Mouse (Mus musculus): ENCODE measurements at regions not wholly inside any gene's neighbourhood (a gene's known extent, or its start where the extent isn't known, plus 50 kb on each side); places are given as distances from the start of the nearest gene placed in this dataset.

DNA sequence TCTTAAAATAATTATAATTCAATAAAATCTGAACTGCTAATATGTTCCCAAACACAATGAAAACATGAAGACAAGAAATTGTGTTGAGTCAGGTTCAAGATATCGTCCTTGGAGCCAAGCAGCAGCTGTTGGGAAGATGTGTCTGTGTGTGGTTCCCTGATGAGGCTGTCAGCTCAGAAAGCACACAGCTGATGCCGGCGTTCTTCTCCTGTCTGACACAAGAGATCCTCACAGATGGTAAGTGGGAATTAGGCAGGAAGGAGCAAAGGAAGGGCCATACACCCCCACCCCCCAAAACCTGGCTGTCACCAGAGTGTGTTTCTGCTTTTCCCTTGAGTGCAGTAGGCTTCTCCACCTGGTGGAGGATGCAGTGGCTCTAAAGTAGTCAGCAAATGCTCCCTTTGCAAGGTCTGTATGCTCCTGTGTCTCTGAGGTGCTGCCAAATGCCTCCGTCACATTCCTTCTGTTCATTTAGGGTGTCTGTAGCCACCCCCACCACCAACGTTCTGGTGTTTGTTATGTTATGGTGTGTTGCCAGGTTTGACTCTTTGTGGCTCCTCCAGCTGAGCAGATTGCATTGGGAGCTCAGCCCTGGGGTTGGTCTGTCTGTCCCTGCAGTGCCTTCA is 188.9 kb upstream of the Npy start:
- DNase-seq (ENCODE audit: low spot score in 2 of 2) = peak; percentile 51 to 53

DNA sequence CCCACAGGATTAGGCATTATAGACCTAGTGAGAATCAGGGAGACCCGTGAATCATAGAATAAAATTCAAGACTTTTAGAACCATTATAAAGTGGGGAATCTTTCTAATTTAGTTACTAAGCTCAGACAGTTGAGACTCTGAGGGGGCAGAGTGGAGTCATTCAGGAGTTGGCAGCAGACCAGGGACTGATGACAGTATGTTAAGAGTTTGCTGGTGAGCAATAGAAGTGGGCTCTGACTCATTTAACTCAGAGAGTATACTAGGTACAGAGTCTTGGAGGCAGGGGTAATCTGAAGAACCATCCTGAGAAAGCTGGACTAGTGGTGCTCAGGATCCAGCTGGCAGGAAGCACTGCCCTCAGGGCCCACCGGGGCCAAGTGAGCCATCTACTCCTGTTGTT is 184.9 kb upstream of the Npy start:
- no peak for DNase-seq (ENCODE audit: low spot score in 2 of 2)

DNA sequence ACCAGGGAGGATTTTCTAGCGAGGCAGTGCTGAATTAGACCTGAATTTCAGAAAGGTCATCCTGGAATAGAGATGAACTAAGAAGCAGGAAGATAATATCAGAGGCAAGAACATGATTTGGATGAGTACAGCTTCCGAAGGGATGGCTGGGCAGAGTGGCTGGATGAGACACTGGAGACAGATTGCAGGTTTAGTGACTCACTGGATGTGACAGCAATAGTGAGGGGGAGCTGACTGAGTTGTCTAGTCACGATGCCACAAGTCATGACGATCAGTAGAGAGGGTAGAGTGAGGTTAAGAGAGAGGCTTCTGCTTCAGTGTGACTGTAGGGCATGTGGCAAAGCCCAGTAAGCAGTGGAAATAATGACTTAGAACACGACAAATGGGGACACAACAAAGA is 181.3 kb upstream of the Npy start:
- no peak for DNase-seq (ENCODE audit: low spot score in 2 of 2)

DNA sequence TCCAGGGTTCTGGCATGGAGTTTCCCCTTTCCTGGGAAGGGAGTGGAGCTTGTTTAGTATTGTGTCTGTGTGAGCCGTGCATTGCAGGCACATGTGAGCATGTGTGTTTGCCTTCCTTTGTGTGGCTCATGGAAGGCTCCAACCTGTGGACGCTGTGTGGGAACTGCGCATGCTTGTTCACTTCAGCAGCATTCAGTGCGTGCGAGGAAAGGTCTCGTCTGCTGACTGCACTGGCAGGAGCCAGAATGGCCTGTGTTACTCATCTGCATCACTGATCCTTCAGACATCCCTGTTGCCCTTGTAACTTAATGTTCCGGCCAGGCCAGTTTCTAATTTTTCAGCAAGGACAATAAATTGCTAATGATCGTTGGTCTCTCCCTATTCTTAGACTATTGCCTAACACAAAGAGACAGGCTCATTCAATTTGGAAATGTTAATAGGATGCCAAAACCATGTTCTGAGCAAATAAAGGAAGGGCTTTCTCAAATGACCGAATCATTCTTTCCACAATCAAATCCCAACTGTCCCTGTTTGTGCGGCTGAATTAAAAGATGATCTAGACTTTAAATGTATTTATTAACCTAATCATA is 167.9 kb upstream of the Npy start:
- DNase-seq (ENCODE audit: low spot score in 2 of 2) = no peak

GRCm38 (mm10) chr6:49655241-49655640 is 167.3 kb upstream of the Npy start:
- DNase-seq (ENCODE audit: low spot score in 2 of 2) = no peak

GRCm38 (mm10) chr6:49656359-49657280 is 165.9 kb upstream of the Npy start:
- DNase-seq (ENCODE audit: low spot score in 2 of 2) = no peak

DNA sequence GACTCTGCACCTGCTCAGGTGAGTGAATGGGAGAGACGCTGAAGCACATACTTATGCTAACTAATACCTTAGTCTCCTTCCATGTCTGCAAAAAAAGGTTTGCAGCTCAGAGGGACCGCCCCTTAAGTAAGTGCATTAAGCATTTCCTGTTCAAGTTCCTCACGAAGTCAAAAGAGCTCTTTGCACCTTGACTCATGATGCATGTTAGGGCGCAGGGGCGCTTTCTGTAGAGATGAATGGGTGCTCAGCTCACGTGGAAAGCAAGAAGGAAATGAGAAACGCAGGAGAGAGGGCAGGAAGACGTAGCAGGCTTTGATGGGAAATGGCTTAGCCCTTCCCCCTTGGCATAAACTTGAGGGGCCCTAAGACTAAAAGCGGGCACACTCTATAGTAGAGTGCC is 164.5 kb upstream of the Npy start:
- DNase-seq (ENCODE audit: low spot score in 2 of 2) = no peak

DNA sequence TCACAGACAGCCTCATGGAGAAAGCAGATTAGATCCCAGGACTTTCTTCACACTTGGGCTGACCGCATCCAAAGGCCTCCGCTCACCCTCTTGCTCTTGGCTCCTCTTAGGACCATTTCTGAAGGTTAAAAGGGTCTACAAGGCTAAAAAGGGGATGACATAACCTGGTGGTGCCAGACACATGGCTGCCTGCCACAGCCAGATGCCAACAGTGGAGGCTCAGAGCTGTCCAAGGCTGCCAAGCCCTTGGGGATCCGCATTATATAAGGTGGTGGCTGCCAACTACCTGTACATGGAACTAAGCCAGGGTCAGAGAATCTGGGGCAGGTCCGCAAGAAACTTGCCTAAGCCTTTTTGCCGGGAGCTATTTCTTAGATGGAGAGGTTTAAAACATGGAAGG is 151.5 kb upstream of the Npy start:
- DNase-seq (ENCODE audit: low spot score in 2 of 2) = no peak

DNA sequence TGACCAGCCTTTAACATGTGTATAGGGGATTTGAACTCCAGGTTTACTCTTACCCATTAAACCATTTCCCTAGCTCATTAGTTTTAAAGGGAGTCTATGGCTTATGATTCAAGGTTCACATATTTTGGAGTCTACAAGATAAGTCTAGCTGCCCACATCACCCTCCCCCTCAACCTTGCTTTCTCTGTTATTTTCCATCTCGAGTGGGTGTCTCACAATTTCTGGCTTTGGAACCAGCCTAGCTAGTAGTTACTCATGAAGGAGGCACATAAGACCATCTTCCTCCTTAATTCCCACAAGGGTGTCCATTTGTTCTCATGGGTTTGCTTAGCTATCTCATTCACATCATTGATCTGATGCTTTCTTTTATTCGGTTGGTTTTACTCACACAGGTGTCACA is 150.6 kb upstream of the Npy start:
- DNase-seq (ENCODE audit: low spot score in 2 of 2) = no peak

- DNase-seq (ENCODE audit: low spot score in 2 of 2) = no peak
These were observed 135.7 kb upstream of the Npy start for GRCm38 (mm10) chr6:49686776-49687175.

DNA sequence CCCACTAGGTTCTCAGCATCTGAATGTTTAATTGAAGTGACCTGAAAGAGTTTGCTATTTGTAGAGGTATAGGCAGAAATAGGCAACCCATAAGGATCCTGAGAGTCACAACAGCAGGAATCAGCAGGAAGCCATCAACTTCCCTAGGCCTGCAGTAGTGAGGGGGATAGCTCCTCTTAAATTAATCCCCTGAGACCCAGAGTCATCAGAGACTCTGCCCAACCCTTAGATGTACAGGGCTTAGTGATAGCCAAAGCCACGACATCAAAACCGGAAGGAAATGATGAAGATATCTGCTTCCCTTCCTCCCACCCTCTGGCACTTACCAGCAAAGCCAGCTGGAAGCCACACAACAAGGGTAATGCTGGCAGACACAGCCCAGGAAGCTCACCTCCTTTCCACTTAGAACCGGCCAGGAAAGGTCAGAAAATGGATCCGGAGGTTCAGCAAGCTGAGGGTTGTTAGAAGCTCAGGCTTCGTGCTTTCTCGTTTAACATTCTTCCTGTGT is 130.4 kb upstream of the Npy start:
- DNase-seq (ENCODE audit: low spot score in 2 of 2) = no peak

DNA sequence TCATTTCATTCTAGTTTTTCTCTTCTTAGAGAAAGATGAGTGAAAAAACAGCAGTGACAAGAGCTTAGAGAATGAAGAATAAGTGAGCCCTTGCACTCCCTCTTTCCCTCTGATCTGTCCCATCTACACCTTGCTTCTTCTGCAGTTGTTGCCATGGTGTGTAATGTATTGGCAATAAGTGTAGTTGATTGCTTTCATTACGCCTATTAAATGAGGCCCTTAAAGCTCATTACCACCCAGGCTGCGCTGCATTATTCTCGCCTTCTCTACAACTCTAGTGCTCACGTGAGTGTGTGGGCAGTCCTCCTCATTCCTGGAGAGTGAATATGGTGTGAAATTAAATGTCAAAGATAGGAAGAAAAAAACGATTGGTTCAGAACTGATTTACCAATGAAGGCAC is 127.7 kb upstream of the Npy start:
- no peak for DNase-seq (ENCODE audit: low spot score in 2 of 2)

- DNase-seq (ENCODE audit: low spot score in 2 of 2) = no peak
These were observed 125.5 kb upstream of the Npy start for GRCm38 (mm10) chr6:49696990-49697389.

DNA sequence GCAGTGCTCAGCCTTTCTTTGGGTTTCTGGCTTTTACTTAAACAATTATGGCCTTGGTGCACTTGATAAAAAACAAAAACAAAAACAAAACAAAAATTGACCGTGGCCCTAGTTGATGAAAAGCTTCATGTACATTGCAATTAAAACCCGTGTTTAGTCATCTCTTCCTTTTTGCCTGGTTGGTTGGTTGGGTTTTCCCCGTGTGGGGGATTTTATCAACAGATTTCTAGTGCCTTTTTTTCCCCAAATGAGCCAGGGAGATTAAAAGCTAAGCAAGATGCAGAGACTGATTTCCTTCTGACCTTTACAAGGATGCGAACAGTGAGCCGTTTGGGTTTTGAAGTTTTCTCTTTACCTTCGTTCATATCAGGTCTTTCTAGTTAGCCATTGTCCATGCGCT is 121.1 kb upstream of the Npy start:
- DNase-seq (ENCODE audit: low spot score in 2 of 2) = no peak

GRCm38 (mm10) chr6:49712980-49713379 is 109.5 kb upstream of the Npy start:
- no peak for DNase-seq (ENCODE audit: low spot score in 2 of 2)

GRCm38 (mm10) chr6:49716520-49716919 is 106.0 kb upstream of the Npy start:
- peak; percentile 11 to 20 for DNase-seq (ENCODE audit: low spot score in 2 of 2)

GRCm38 (mm10) chr6:49716945-49717344 is 105.6 kb upstream of the Npy start:
- DNase-seq (ENCODE audit: low spot score in 2 of 2) = peak; percentile 4 to 12

GRCm38 (mm10) chr6:49733191-49733590 is 89.3 kb upstream of the Npy start:
- DNase-seq (ENCODE audit: low spot score in 2 of 2) = no peak

GRCm38 (mm10) chr6:49743157-49743556 is 79.4 kb upstream of the Npy start:
- DNase-seq (ENCODE audit: low spot score in 2 of 2) = no peak

DNA sequence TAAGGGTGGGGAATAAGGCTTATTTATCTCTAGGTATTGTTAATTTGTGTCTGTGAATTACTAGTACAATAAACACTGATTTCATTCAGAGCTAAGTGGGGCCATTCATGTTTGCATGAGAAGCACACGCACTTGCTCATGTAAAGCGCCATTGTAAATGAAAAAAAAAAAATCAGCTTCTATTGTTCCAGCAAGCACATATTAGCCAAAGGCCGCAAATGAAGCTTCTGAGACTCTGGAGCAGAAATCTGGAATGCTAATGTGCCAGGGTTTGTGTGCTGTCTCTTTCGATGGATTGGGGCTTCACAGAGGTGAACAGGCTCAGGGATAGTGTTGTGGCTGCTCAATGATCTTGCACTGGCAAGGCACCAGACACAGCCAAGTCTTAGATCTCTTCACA is 77.2 kb upstream of the Npy start:
- DNase-seq (ENCODE audit: low spot score in 2 of 2) = no peak

DNA sequence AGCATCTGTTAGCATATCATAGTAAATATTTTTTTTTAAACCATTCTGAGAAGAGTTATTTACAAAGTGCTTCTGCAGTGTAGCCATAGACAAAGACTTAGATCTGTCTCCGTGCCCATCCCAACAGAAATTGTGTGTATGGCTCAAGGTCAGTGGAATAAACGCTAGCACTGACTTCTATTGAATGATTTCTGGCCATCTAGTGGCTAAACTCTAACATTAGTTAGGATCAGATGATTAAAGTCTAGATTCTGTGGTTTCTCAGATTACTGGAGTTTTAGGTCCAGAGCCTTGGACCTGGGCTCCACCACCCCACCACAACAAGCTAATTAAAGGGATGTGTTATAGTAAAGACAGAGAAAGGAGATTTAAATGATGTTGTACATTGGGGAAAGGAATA is 72.0 kb upstream of the Npy start:
- no peak for DNase-seq (ENCODE audit: low spot score in 2 of 2)

- DNase-seq (ENCODE audit: low spot score in 2 of 2) = no peak
These were observed 62.9 kb upstream of the Npy start for GRCm38 (mm10) chr6:49759614-49760013.

Measured in layer of hippocampus, postnatal 10 days (tissue).